Mouse (Mus musculus) CH12.LX (cell line): ENCODE measurements around the gene Slc22a14. TPM values are rescaled to one million over a fixed set of nuclear protein-coding genes. Genes with fewer than 3 reads are reported as not detected.

ENCODE experiments used
- DNase-seq: peaks from one replicate; pipeline ENCODE4 v3.0.0-alpha.2; 2013; ENCODE audit errors: extremely low read depth
- H3K27ac ChIP-seq: 2 replicates; pipeline ENCODE4 v1.5.1; 2012; ENCODE audit warnings: low read depth, mild to moderate bottlenecking, control low read depth, moderate library complexity; ENCODE audit not compliant: insufficient read depth
- H3K27me3 ChIP-seq: replicated peaks from 2 replicates; pipeline ENCODE3; 2012; ENCODE audit warnings: inconsistent platforms
- H3K36me3 ChIP-seq, 2 experiments: replicated peaks in 1 of 2; 2 replicates each; pipeline versions ENCODE3 to v1.6.1; 2012; ENCODE audit warnings: inconsistent platforms in 1 of 2, low read length in 1 of 2, mild to moderate bottlenecking in 1 of 2, mixed read lengths in 1 of 2, moderate library complexity in 1 of 2; ENCODE audit not compliant: control insufficient read depth in 1 of 2, insufficient read depth in 1 of 2
- H3K4me1 ChIP-seq, 2 experiments: 2 replicates each; pipeline ENCODE4 v1.6.1; 2012; ENCODE audit warnings: inconsistent platforms in 1 of 2, moderate library complexity in 1 of 2; ENCODE audit not compliant: insufficient read depth in 2 of 2, control insufficient read depth in 1 of 2
- H3K4me2 ChIP-seq: 2 replicates; pipeline ENCODE4 v1.6.1; 2012; ENCODE audit warnings: low read depth, mild to moderate bottlenecking, control low read depth; ENCODE audit not compliant: poor library complexity, insufficient read depth, severe bottlenecking
- H3K4me3 ChIP-seq, 3 experiments: fragments of 150-350 bp in 1 of 3; sonication (generic) in 1 of 3; replicated peaks in 1 of 3; 2 replicates each; pipeline versions ENCODE3 to v1.5.1; 2011 to 2012; ENCODE audit warnings: low read depth in 2 of 3, low read length in 2 of 3, mild to moderate bottlenecking in 2 of 3, moderate library complexity in 2 of 3, control low read depth in 1 of 3, improper control_type of control experiment in 1 of 3, inconsistent platforms in 1 of 3, mixed read lengths in 1 of 3; ENCODE audit not compliant: poor library complexity in 1 of 3
- H3K79me2 ChIP-seq: replicated peaks from 2 replicates; pipeline ENCODE4 v1.6.1; 2012; ENCODE audit warnings: mild to moderate bottlenecking, moderate library complexity; ENCODE audit not compliant: control insufficient read depth, poor library complexity, insufficient read depth, severe bottlenecking; ENCODE audit errors: extremely low read depth
- H3K9ac ChIP-seq: 2 replicates; pipeline ENCODE4 v1.6.1; 2012; ENCODE audit warnings: low read depth, mild to moderate bottlenecking, control low read depth, moderate library complexity; ENCODE audit not compliant: insufficient read depth
- H3K9me3 ChIP-seq: replicated peaks from 2 replicates; pipeline ENCODE3; 2012; ENCODE audit warnings: low read length, inconsistent platforms, mixed read lengths
- BHLHE40 ChIP-seq: IDR thresholded peaks from 2 replicates; pipeline ENCODE4 v1.6.1; 2011; ENCODE audit warnings: mild to moderate bottlenecking, low read depth, low read length, improper control_type of control experiment
- CHD1 ChIP-seq: IDR thresholded peaks from 2 replicates; pipeline ENCODE4 v1.6.1; 2012; ENCODE audit warnings: low read depth, low read length, improper control_type of control experiment, inconsistent platforms
- CTCF ChIP-seq, 2 experiments: IDR thresholded peaks in 1 of 2; conservative IDR thresholded peaks in 1 of 2; 2 replicates each; pipeline ENCODE4 v1.5.1; 2011 to 2012; ENCODE audit warnings: low read depth in 2 of 2, low read length in 2 of 2, improper control_type of control experiment in 1 of 2, inconsistent platforms in 1 of 2, mild to moderate bottlenecking in 1 of 2, moderate library complexity in 1 of 2
- KAT2A ChIP-seq: IDR thresholded peaks from 2 replicates; pipeline ENCODE4 v1.6.1; 2012; ENCODE audit warnings: low read length, improper control_type of control experiment, inconsistent platforms; ENCODE audit not compliant: insufficient replicate concordance
- MAFK ChIP-seq: IDR thresholded peaks from 2 replicates; pipeline ENCODE4 v1.6.1; 2011; ENCODE audit warnings: low read length, improper control_type of control experiment; ENCODE audit not compliant: insufficient replicate concordance
- MAZ ChIP-seq: IDR thresholded peaks from 2 replicates; pipeline ENCODE4 v1.6.1; 2012; ENCODE audit warnings: low read depth, mild to moderate bottlenecking, inconsistent platforms, low read length, improper control_type of control experiment, moderate library complexity
- MEF2A ChIP-seq: IDR thresholded peaks from 2 replicates; pipeline ENCODE4 v1.6.1; 2014; ENCODE audit warnings: low read depth, mild to moderate bottlenecking, inconsistent platforms, low read length, improper control_type of control experiment, borderline replicate concordance
- MXI1 ChIP-seq: IDR thresholded peaks from 2 replicates; pipeline ENCODE4 v1.6.1; 2011; ENCODE audit warnings: mild to moderate bottlenecking, low read depth, low read length, improper control_type of control experiment
- MYC ChIP-seq: IDR thresholded peaks from 2 replicates; pipeline ENCODE4 v1.6.1; 2011; ENCODE audit warnings: low read depth, mild to moderate bottlenecking, improper control_type of control experiment, low read length
- NELFE ChIP-seq: IDR thresholded peaks from 2 replicates; pipeline ENCODE4 v1.6.1; 2011; ENCODE audit warnings: low read depth, low read length, improper control_type of control experiment
- NRF1 ChIP-seq: IDR thresholded peaks from 2 replicates; pipeline ENCODE4 v1.6.1; 2014; ENCODE audit warnings: low read depth, mild to moderate bottlenecking, inconsistent platforms, low read length, improper control_type of control experiment, moderate library complexity
- RAD21 ChIP-seq: IDR thresholded peaks from 2 replicates; pipeline ENCODE4 v1.6.1; 2011; ENCODE audit warnings: low read depth, mild to moderate bottlenecking, low read length, improper control_type of control experiment, moderate library complexity
- RCOR1 ChIP-seq: conservative IDR thresholded peaks from 2 replicates; pipeline ENCODE4 v1.6.1; 2012; ENCODE audit warnings: low read depth, mild to moderate bottlenecking, inconsistent platforms, low read length, improper control_type of control experiment
- SIN3A ChIP-seq: IDR thresholded peaks from 2 replicates; pipeline ENCODE4 v1.6.1; 2012; ENCODE audit warnings: low read length, improper control_type of control experiment, inconsistent platforms
- SMC3 ChIP-seq: IDR thresholded peaks from 2 replicates; pipeline ENCODE4 v1.6.1; 2011; ENCODE audit warnings: low read depth, low read length, improper control_type of control experiment
- ZKSCAN1 ChIP-seq: IDR thresholded peaks from 2 replicates; pipeline ENCODE4 v1.6.1; 2012; ENCODE audit warnings: low read depth, inconsistent platforms, low read length, improper control_type of control experiment, borderline replicate concordance
- ZNF384 ChIP-seq: IDR thresholded peaks from 2 replicates; pipeline ENCODE4 v1.6.1; 2012; ENCODE audit warnings: low read depth, low read length, improper control_type of control experiment, inconsistent platforms
- dilution Hi-C: fragments of 300-500 bp; cut with MboI; formaldehyde crosslinking; loops from 2 replicates; pipeline ENCODE4 v1.14.3; 2020; ENCODE audit warnings: low sequenced_read_pairs; ENCODE audit not compliant: extremely low pct_unique_long_range_greater_than_20kb, extremely low pct_ligation_motif_present
- in situ Hi-C: fragments of 300-500 bp; cut with MboI; formaldehyde crosslinking; loops from 3 replicates; pipeline ENCODE4 v1.14.3; 2019; ENCODE audit warnings: low sequenced_read_pairs, low pct_ligation_motif_present, low pct_unique_long_range_greater_than_20kb, mixed read lengths
- polyA plus RNA-seq: library from polyadenylated mRNA; unstranded; fragments of >175 nt; gene quantifications from 2 replicates; pipeline ENCODE4 v1.2.1, GENCODE M21; 2012; ENCODE audit warnings: low read depth; ENCODE audit not compliant: insufficient read length
- total RNA-seq, 2 experiments: library from RNA; depleted of rRNA; stranded (reverse); fragments of 300-350 nt in 1 of 2; fragments of >200 nt in 1 of 2; gene quantifications; 2 replicates each; pipeline ENCODE4 v1.2.3; 2012 to 2014

Slc22a14 gene
- total and polyA plus RNA-seq, 3 experiments: not detected

DNA sequence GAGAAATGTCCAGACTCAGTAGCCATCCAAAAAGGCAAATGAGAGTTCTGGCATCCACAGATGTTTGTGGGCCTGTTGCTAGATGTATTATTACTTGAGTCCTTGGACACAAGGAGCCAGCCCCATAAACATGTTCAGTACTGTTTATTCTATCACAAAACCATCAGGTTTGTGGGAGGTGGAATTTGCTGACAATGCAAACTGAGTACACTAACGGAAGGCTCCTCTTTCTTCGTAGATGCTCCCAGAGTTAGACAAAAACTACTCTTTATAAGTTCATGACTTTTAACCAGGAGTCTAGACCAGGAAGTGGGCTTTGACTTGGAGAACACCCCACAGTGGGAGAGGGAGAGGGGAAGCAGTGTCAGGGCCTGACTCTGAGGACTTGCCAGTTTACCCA lies 197.7 kb downstream of the Slc22a14 start:
- no peaks in the 10 kb centered on the region for H3K9me3 ChIP-seq
- no peak overlapping the region for H3K4me2 ChIP-seq
- dilution Hi-C loops (no loop called here), in situ Hi-C loops (no loop called here)
- H3K9ac ChIP-seq: no peak overlapping the region
- no peak overlapping the region for H3K4me3 ChIP-seq
- DNase-seq: no peak
- H3K79me2 ChIP-seq: no peaks in the 10 kb centered on the region
- H3K27ac ChIP-seq: no peak overlapping the region
- no peaks in the 10 kb centered on the region for H3K4me1 ChIP-seq
- no peaks in the 10 kb centered on the region for H3K36me3 ChIP-seq
- peaks cover 60% of the 10 kb centered on the region for H3K27me3 ChIP-seq
- TF ChIP-seq BHLHE40 (no peak), MAFK (peak; percentile 71), SIN3A (no peak), ZNF384 (no peak), CTCF (conservative IDR thresholded peaks at IDR 0.05 in 1 of 2, IDR thresholded peaks at IDR 0.05 in 1 of 2; ENCODE audit: low read depth in 2 of 2, low read length in 2 of 2) (no peak)

DNA sequence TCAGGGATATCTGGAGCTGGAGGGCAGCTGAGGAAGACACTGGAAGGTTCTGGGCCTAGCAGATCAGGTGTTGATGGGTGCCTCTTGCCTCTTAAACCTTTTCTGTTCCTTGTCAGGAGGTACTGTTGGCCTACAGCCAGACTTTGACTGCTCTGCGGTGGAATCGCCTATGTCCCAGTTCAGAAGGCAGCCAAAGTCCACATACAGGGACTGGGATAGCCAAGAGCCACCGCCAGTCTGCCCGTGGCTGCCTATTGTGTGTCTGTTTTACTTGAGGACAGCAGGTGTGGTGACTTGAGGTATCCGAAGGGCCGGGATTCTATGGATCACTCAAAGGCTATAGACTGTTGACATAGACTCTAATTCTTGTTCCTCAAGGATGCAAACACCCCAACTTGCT lies 199.8 kb downstream of the Slc22a14 start:
- Histone ChIP-seq H3K79me2 (no peaks in the 10 kb centered on the region), H3K4me3 (no peak overlapping the region), H3K9ac (no peak overlapping the region), H3K4me2 (no peak overlapping the region), H3K9me3 (no peaks in the 10 kb centered on the region), H3K36me3 (no peaks in the 10 kb centered on the region), H3K27me3 (peaks cover 52% of the 10 kb centered on the region), H3K4me1 (no peaks in the 10 kb centered on the region), H3K27ac (no peak overlapping the region)
- dilution Hi-C loops (no loop called here), in situ Hi-C loops (no loop called here)
- DNase-seq: no peak
- TF ChIP-seq NELFE: no peak
- TF ChIP-seq MEF2A: no peak
- TF ChIP-seq KAT2A: no peak
- TF ChIP-seq MXI1: no peak
- no peak for TF ChIP-seq MYC
- no peak for TF ChIP-seq ZKSCAN1
- no peak for TF ChIP-seq SMC3
- no peak for TF ChIP-seq MAZ
- no peak for TF ChIP-seq NRF1
- no peak for TF ChIP-seq RCOR1
- TF ChIP-seq CHD1: no peak
- TF ChIP-seq RAD21: no peak
